Mouse (Mus musculus) MEL-GATA-1-ER (cell line): ENCODE data around the gene Kcnj2.

Experiments
- DNase-seq: peaks from one replicate; pipeline ENCODE4 v3.0.0-alpha.2; 2012; ENCODE audit warnings: low read depth; ENCODE audit errors: extremely low read depth

Gene Kcnj2

DNA sequence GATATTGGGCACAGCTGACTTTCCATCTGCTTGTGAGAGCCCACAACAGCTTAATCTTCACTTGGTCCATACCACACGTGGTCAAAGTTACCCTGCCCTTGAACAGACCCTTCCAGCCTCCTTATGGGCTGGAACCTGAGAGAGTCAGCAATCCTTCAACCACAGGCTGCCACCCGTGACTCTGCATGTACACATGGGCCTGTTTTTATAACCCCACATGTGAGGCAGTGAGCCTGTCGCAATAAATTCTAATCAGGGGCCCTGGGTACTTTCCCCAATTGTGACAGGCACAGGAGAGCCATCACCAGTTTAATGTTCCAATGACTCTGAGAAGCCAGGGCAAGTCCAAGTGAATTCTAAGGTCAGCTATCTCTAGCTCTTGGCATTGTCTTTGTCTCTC is 22.8 kb downstream of the Kcnj2 start:
- DNase-seq, result no peak

- no peak for DNase-seq
Measured at GRCm38 (mm10) chr11:111091117-111091516, 25.2 kb downstream of the Kcnj2 start.

DNA sequence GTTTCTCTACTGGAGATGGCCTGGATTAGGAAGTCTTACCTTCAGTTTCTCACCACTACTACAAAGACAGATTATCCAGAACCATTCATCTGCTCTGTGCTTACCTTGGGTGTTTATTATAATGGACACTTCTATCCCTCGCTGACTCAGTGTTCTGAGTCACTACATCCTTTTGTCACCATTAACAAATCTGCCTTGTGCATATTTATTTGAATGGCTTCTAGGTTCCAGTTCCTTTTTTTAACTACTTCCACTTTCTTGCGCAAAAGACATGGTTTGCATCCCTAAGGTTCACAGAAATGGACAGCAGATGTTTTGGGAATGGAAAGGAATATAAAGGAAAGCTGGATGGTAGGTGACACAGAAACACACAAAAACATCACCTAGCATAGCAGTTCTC is 27.0 kb downstream of the Kcnj2 start:
- no peak for DNase-seq

DNA sequence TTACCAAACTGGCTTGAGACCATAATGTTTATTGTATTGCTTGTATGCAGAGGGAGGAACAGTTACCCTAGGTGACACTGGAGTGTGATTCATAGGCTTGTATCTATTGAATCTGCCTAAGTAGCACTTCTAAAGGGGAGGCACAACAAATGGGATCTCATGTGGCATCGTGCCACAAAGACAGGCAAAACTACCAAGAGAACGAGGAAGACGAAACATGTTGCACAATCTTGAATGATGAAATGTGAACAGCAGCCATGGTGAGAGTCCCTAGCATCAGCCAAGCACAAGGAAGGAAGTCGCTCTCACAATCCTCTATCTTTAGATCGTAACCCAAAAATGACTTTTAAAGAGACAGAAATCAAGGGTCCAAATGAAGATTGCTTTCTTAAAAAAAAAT is 30.6 kb downstream of the Kcnj2 start:
- no peak for DNase-seq

DNA sequence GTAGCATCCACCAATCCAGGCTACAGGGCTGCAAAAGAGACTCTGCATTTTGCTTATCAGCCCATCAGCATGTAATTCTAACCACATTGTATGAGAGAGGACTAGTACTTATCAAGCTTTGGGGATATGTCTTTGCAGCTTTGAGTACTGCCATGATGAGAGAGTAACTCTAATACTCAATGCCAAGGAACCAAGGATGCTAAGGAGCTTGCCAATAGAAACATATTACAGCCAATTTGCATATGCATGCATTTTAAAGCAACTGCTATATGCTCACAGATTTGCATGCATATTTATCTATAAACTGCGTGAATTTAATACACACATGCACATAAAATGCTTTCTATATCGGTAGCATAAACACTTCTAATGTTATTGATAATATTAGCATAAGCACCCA is 34.2 kb downstream of the Kcnj2 start:
- no peak for DNase-seq

DNA sequence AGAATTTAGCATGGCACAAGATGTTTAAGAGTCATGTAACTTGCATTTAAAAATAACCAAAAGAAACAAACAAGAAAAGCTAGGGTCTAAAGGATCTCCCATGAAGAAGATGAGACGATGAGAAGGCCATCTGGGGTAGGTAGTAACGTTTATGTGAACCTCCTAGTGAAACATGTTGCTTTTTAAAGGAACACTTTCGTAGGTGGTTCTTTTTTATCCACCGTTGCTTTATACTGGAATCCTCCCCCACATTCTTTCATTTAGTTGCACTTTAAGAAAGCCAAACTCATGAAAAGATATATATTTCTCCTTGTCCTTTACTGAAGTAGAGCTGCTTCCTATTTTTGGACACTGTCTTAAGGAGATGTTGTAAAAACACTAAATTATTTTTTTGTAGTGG is 34.7 kb downstream of the Kcnj2 start:
- DNase-seq, result no peak

DNA sequence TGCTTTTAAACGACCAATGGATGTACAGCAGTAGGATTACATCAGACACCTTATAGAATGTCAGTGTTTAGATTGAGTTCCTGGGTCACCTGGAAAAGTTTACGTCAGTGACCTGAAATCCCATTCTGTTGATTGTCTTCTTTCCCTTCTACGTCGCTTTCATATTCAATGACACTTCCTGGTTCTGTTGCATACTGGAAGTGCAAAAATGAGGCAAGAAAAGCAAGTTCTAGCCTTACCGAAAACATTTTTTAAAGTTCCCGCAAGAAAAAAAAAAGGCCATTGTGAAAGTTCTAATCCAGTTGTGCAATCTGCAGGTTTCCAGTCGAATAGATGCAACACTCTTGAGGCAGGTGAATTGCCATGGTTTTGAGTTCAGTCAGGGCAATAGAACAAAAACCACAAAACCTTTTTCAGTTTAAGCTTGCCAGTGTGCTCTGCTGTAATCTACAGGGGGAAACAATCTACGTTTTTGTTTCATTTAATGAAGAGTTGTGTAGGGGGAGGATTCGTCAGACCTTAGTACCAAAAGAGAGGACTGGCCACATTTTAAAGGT is 35.7 kb downstream of the Kcnj2 start:
- DNase-seq, result no peak

GRCm38 (mm10) chr11:111104422-111104821 is 38.5 kb downstream of the Kcnj2 start:
- DNase-seq, result no peak

GRCm38 (mm10) chr11:111108130-111108529 is 42.2 kb downstream of the Kcnj2 start:
- DNase-seq, result no peak

DNA sequence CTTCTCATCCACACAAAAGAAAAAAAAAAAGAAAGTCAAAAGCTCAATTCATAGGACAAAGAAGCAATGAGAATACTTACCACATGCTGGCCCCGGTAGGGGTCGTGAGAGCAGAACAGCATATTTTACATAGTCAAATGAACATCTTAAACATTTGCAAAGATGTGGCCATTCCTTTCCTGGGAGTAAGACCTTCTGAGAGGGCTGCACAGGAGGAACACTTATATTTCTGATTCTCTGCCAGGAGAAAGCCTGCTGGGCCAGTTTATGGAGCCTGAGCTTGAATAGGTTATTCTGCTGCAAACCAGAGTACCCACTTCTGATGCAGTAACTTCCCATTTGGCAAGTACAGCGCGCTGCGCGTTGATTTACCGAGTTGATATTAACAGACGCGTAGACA is 55.5 kb downstream of the Kcnj2 start:
- DNase-seq, result no peak

DNA sequence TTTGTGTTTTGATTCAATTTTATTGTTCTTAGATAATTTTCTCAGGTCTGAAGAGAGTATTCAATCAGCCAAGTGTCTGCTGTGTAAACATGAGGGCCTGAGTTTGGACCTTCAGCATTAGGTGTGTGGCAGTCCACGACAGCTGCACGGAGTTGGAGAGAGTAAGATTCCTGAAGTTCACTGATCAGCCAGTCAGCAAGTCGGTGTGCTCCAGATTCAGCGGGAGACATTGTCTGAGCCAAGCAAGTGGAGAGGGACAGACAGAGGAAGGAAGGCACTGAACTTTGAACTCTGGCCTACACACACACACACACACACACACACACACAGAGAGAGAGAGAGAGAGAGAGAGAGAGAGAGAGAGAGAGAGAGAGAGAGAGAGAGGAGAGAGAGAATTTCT is 57.4 kb downstream of the Kcnj2 start:
- DNase-seq, result no peak

DNA sequence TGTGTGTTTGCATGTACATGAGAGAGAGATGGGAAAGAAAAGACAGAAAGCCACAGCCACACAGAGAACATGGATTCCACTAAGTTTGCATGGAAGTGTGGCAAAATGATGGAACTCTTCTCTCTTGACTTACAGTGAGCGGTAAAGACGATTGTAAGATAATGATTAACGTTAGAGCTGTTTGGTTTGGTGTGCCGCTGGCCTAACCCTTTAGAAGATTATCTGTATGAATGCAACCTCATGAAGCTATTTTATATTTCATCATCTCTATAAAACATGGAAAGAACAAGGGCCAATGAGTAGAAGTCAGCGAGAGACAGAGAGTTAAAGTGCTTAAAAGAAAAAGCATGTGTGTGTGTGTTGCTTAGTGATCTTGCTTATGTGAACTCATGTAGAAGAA is 60.0 kb downstream of the Kcnj2 start:
- no peak for DNase-seq
